Mouse (Mus musculus) brown adipose tissue, adult 24 weeks (tissue): ENCODE data around the gene Zfp112. TPM values are rescaled to one million over a fixed set of nuclear protein-coding genes. Genes with fewer than 3 reads are reported as not detected.

Source experiments
- H3K27ac ChIP-seq: fragments of 200-500 bp; replicated peaks from 2 replicates; pipeline ENCODE4 v1.5.1; 2012; ENCODE audit warnings: low read depth, mild to moderate bottlenecking, low read length
- H3K4me1 ChIP-seq: fragments of 200-500 bp; 2 replicates; pipeline ENCODE4 v1.6.1; 2012; ENCODE audit warnings: low read length, mixed read lengths; ENCODE audit not compliant: control insufficient read depth, insufficient read depth, insufficient read length
- H3K4me3 ChIP-seq: fragments of 200-500 bp; 2 replicates; pipeline ENCODE4 v1.5.1; 2012; ENCODE audit warnings: low read depth, mild to moderate bottlenecking, low read length, moderate library complexity; ENCODE audit not compliant: insufficient read depth
- polyA plus RNA-seq: library from polyadenylated mRNA; stranded (reverse); fragments of >200 nt; gene quantifications from 2 replicates; pipeline ENCODE4 v1.2.4, GENCODE M21; 2012; ENCODE audit not compliant: missing spikeins, insufficient read depth, insufficient read length

Gene Zfp112
- polyA plus RNA-seq, 1 experiment: 1.4 TPM

DNA sequence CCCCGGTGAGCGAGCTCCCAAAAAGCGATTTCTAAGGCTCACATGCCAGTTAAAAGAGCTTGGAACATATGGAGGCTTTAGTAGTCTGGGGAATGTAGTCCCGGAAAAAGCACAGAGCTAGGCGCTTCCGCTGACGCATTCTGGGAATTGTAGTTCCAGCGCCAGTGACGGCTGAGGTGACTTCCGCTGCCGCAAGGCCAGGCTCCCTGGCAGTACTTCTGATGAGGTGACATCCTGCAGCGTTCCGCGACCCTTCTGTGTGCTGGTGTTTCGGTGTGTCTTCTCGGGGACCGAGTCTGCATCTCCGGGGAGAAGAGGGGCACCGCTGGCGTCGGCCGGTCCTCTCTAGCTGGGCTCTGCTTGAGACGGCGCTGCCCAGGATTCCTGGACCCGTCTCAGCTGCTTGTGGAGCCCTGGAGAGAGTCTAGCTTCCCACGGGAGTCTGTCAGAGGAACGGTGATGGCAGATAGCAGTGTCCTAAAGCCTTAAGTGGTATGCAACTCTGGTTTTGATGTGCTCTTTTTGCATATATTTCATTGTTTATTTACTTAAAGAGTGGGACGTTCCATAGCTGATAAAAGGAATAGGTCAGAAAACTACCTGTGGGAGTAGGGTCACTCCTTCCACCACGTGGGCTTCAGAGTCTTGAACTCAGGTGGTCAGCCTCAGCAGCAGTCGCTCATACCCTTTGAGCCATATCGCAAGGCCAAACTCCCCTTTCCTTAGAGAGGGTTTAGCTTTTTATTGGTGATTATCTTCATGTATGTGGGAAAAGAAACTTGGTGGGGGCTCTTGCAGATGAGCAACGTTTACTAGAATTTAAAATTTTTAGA is 22.1 kb downstream of the Zfp112 start, which contains the start of gene Zfp235:
Zfp235 (plus strand) TSS at position 174 of the 833 bp plus-strand sequence.
- Histone ChIP-seq H3K27ac (no peak within 1 kb of the TSS), H3K4me3 (peak within 1 kb of the TSS; percentile 96)

DNA sequence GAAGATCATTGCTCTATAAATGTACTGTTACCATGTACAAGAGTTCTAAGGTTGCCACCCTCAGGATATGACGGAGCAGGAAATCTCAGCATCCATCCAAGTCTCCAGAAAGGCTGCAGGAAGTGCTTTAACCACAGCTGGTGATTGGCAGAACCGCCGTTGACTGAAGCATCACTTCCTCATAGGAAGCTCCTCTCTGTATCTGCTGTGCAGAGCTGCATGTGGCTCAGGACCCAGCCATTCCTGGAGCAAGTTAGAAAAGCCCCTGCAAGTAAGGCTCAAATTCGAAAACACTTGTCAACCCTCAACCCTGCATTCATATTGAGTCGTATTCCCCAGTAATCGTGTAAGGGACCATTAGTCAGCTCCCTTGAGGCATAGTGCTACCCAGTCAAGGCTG is 30.5 kb downstream of the Zfp112 start:
- Histone ChIP-seq H3K4me3 (no peak overlapping the region), H3K27ac (no peak overlapping the region), H3K4me1 (no peaks in the 10 kb centered on the region)

More for the DNA sequence above, 22.1 kb downstream of the Zfp112 start, which contains the start of gene Zfp235:
- H3K4me1 ChIP-seq: peaks cover 5% of the 10 kb centered on the region; the same call in 1 of the 2 replicates

DNA sequence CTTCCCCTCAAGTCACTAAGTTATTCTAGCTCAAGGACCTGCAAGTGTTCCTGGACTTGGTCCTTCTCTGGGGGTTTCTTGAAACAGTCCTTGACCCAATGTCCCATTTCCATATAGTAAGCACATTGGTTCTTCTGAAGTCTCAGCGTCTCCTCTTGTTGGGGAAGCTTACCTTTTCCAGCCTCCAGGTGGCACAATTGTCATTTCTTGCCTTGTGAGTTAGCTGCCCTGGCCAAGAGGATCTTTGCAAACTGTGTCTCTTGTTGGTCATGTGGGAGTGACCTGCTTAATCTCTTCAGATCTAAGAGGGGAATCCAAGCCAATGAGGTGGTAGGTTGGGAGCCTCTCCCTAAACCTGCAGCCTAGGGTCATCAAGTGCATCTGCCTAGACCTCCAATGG is 41.2 kb downstream of the Zfp112 start:
- no peak overlapping the region for H3K4me3 ChIP-seq

DNA sequence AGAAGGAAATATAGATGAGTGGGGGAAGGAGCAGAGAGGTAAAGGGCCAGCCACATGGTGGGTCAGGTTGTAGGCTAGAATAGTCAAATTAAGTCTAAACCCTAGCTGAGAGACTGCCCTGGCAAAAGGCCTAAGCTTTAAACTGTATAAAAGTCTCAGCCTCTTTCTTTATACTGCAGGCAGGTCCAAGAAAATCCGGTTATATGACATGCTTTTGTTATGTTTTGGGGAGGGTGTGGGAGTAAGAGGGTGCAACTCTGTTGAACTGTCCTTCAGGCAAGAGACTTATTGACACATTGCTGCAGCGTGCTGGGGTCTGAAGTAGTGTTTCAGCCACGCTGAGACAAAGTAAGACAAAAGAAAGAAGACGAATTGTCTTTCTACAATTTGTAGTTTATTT is 60.1 kb downstream of the Zfp112 start:
- H3K4me1 ChIP-seq: no peaks in the 10 kb centered on the region; the same call in 1 of the 2 replicates
- no peak overlapping the region for H3K27ac ChIP-seq
- no peak overlapping the region for H3K4me3 ChIP-seq

More for the DNA sequence above, 41.2 kb downstream of the Zfp112 start:
- H3K27ac ChIP-seq: no peak overlapping the region
- H3K4me1 ChIP-seq: no peaks in the 10 kb centered on the region

DNA sequence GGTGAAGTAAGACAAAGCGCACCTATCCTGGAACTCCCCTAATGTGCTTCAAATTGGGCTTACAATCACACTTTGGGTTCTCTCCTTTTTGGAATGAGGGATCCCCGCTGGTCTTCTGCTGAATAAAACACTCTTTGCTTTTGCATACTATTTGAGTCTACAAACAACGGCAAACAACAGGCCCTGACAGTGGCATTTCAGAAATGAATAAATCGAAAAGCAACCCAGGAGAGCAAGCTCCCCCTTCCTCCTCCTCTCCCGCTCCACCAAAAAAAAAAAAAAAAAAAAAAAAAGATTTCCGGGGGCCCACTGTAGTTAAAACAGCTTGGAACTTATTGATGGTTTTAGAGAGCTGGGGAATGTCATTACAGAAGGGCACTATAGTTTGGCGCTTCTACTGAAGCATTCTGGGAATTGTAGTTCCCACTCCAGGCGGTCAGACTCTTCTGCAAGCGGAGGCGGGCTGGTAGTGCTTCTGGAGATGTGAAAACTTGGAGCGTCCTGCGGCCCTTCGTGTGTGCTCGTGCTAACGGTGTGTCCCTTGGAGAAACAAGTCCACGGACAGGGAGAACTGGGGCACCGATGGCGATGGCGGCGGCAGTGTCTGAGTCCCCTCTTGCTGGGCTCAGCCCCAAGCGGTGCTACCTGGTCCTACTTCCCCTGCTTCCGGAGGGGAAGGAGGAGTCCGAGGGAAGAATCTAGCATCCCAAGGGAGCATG is 62.7 kb downstream of the Zfp112 start, which contains the start of gene Zfp114:
Zfp114 (plus strand) TSS at position 443 of the 719 bp plus-strand sequence.
- Histone ChIP-seq H3K4me3 (peak within 1 kb of the TSS; percentile 55), H3K4me1 (no peaks in the 10 kb centered on the region; the same call in 1 of the 2 replicates), H3K27ac (no peak within 1 kb of the TSS)

DNA sequence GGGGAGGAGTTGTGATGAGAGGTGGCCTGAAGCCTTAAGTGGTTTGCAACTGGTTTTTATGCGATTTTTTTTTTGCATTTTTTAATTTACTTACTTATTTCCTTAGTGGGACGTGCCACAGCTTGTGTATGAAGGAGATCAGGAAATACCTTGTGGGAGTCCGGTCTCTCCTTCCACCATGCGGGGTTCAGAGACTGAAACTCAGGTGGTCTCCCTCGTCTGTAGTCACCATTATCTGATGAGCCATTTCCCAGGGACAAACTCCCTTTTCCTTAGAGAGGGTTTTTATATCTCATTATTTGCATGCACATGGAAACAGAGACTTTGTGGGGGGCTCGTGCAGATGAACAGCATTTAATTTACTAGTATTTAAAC is 63.2 kb downstream of the Zfp112 start:
- Histone ChIP-seq H3K4me3 (peak overlapping the region; percentile 55), H3K27ac (no peak overlapping the region), H3K4me1 (no peaks in the 10 kb centered on the region; the same call in 1 of the 2 replicates)

Other genes with a start within 250 kb of the Zfp112 start
- not detected in 2 replicates for gene Vmn1r177, start 245.9 kb upstream of the Zfp112 start, polyA plus RNA-seq
- not detected in 2 replicates for gene Vmn1r178, start 220.3 kb upstream of the Zfp112 start, polyA plus RNA-seq
- gene Vmn1r179, start 185.3 kb upstream of the Zfp112 start, polyA plus RNA-seq: not detected in 2 replicates
- not detected in 2 replicates for gene Vmn1r180, start 161.7 kb upstream of the Zfp112 start, polyA plus RNA-seq
- gene Vmn1r181, start 137.7 kb upstream of the Zfp112 start, polyA plus RNA-seq: not detected in 2 replicates
- not detected in 2 replicates for gene V1rd19, start 110.6 kb upstream of the Zfp112 start, polyA plus RNA-seq
- not detected in 2 replicates for gene Vmn1r183, start 59.1 kb upstream of the Zfp112 start, polyA plus RNA-seq
- gene Zfp180, start 30.4 kb upstream of the Zfp112 start, polyA plus RNA-seq: 11.1 and 11.7 TPM in 2 replicates
- gene Zfp235, start 21.9 kb downstream of the Zfp112 start, polyA plus RNA-seq: 2.4 and 4.4 TPM in 2 replicates
- not detected in 2 replicates for gene Zfp114, start 62.7 kb downstream of the Zfp112 start, polyA plus RNA-seq
- 1.5 and 1.7 TPM in 2 replicates for gene Zfp111, start 99.1 kb downstream of the Zfp112 start, polyA plus RNA-seq
- 0.46 TPM in 1 of 2 replicates, not detected in the other for gene Zfp109, start 125.2 kb downstream of the Zfp112 start, polyA plus RNA-seq
- 0.88 and 1.8 TPM in 2 replicates for gene Zfp108, start 142.5 kb downstream of the Zfp112 start, polyA plus RNA-seq
- gene Zfp93, start 158.1 kb downstream of the Zfp112 start, polyA plus RNA-seq: 1.4 and 4.4 TPM in 2 replicates
- gene Zfp61, start 188.9 kb downstream of the Zfp112 start, polyA plus RNA-seq: 1.5 and 2.0 TPM in 2 replicates
- gene Zfp94, start 204.4 kb downstream of the Zfp112 start, polyA plus RNA-seq: 3.8 and 4.5 TPM in 2 replicates
- not detected in 2 replicates for gene Tescl, start 221.6 kb downstream of the Zfp112 start, polyA plus RNA-seq
- not detected in 2 replicates for gene Lypd5, start 236.9 kb downstream of the Zfp112 start, polyA plus RNA-seq